Mouse (Mus musculus) embryonic facial prominence, embryonic 11.5 days (tissue): ENCODE measurements around the gene Gadd45a. TPM values are rescaled to one million over a fixed set of nuclear protein-coding genes. Genes with fewer than 3 reads are reported as not detected.

ENCODE experiments used
- ATAC-seq: fragments of 200-750 bp; cut with Nextera tagmentation; replicated peaks from 2 replicates; pipeline ENCODE4 v1.8.0; 2017; ENCODE audit warnings: low read depth; ENCODE audit not compliant: insufficient number of reproducible peaks, low FRiP score, low TSS enrichment
- DNase-seq: peaks from one replicate; pipeline ENCODE4 v3.0.0-alpha.2; 2015; ENCODE audit warnings: low spot score
- H3K27ac ChIP-seq: fragments of 300-500 bp; sonication (generic); replicated peaks from 2 replicates; pipeline ENCODE4 v1.5.1; 2014; ENCODE audit warnings: mild to moderate bottlenecking, low read depth, low read length, control low read depth
- H3K27me3 ChIP-seq: fragments of 300-500 bp; sonication (generic); 2 replicates; pipeline ENCODE4 v1.6.1; 2014; ENCODE audit warnings: mild to moderate bottlenecking, low read length, moderate library complexity, mixed read lengths; ENCODE audit not compliant: control insufficient read depth, insufficient read depth
- H3K36me3 ChIP-seq: fragments of 300-500 bp; sonication (generic); replicated peaks from 2 replicates; pipeline ENCODE4 v1.6.1; 2014; ENCODE audit warnings: low read depth, mild to moderate bottlenecking, low read length, moderate library complexity, mixed read lengths; ENCODE audit not compliant: control insufficient read depth, insufficient read depth
- H3K4me1 ChIP-seq: fragments of 300-500 bp; sonication (generic); 2 replicates; pipeline ENCODE4 v1.6.1; 2014; ENCODE audit warnings: low read length, mixed read lengths; ENCODE audit not compliant: control insufficient read depth, insufficient read depth
- H3K4me2 ChIP-seq: fragments of 300-500 bp; sonication (generic); 2 replicates; pipeline ENCODE4 v1.6.1; 2014; ENCODE audit warnings: low read depth, mild to moderate bottlenecking, control low read depth, low read length, moderate library complexity
- H3K4me3 ChIP-seq: fragments of 300-500 bp; sonication (generic); 2 replicates; pipeline ENCODE4 v1.5.1; 2014; ENCODE audit warnings: low read depth, low read length, control low read depth
- H3K9ac ChIP-seq: fragments of 300-500 bp; sonication (generic); replicated peaks from 2 replicates; pipeline ENCODE4 v1.6.1; 2014; ENCODE audit warnings: mild to moderate bottlenecking, control low read depth, low read length
- H3K9me3 ChIP-seq: fragments of 300-500 bp; sonication (generic); replicated peaks from 2 replicates; pipeline ENCODE4 v1.6.1; 2016; ENCODE audit warnings: mild to moderate bottlenecking, low read length, inconsistent platforms, mixed read lengths; ENCODE audit not compliant: control insufficient read depth
- WGBS: fragments of 180-500 bp; shearing (Covaris S2); extraction: QIAGEN DNeasy Blood & Tissue Kit; methylation state at CpG from one replicate; pipeline ENCODE4 v1.1.7; 2014; 5-methylcytosine and 5-hydroxymethylcytosine counted together
- polyA plus RNA-seq: library from polyadenylated mRNA; unstranded; fragments of >200 nt; fragmentation: Nextera tagmentation; extraction: Ambion mirVana; gene quantifications from 2 replicates; pipeline ENCODE4 v1.2.1, GENCODE M21; 2014

The Gadd45a gene
- polyA plus RNA-seq, 1 experiment from 2014 or later: 17.7 TPM

DNA sequence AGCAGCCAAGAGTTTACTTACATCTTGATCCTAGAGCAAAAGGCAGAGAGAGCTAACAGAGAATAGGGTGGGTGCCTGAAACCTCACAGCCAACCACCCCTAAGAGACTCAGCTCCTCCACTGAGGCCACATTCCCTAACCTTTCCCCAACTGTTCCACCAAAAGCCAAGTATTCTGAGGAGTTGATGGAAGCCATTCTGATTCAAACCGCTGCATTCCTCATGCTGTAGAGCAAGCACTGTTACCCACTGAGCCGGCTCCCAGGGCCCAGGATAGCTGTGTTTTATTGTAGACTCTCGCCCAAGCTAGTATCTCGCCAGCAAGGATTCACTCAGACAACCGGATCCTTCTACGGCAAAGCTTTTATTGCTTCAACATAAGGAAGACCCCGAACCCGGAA is 42.3 kb downstream of the Gadd45a start:
- no peak for DNase-seq
- Histone ChIP-seq H3K27ac (no peak overlapping the region), H3K4me1 (no peaks in the 10 kb centered on the region), H3K27me3 (no peaks in the 10 kb centered on the region), H3K4me3 (no peak overlapping the region), H3K36me3 (no peaks in the 10 kb centered on the region), H3K4me2 (no peak overlapping the region), H3K9ac (no peak overlapping the region), H3K9me3 (no peaks in the 10 kb centered on the region)
- no peak for ATAC-seq
- 96% methylated on average over 8 of the region's 8 CpGs for WGBS

DNA sequence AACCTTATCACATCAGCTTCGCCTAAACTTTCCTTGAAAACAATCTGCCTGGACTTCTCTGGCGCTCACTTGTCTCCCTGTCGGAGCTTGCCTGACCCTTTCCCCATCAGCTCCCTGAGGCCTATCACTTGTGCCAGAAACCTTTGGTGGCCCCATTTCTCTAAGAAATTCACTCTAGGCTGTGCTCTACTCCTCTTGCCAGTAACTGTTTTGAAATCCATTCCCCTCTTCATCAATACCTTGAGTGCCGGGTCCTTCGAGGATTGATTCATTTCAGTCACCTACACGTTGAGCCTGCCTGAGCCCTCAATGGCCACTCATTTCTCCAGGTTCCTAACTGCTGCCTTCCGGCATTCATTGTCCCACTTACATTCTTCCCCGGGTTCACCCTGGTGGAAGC is 44.5 kb downstream of the Gadd45a start:
- H3K27ac ChIP-seq: no peak overlapping the region
- H3K36me3 ChIP-seq: no peaks in the 10 kb centered on the region
- H3K9ac ChIP-seq: no peak overlapping the region
- ATAC-seq (no peak), DNase-seq (no peak)
- no peaks in the 10 kb centered on the region for H3K27me3 ChIP-seq
- H3K9me3 ChIP-seq: no peaks in the 10 kb centered on the region
- H3K4me1 ChIP-seq: no peaks in the 10 kb centered on the region
- no peak overlapping the region for H3K4me3 ChIP-seq
- H3K4me2 ChIP-seq: no peak overlapping the region
- 85% methylated on average over 8 of the region's 8 CpGs for WGBS

GRCm38 (mm10) chr6:66992232-66992631 is 45.0 kb downstream of the Gadd45a start:
- Histone ChIP-seq H3K9ac (no peak overlapping the region), H3K4me3 (no peak overlapping the region), H3K9me3 (no peaks in the 10 kb centered on the region), H3K36me3 (no peaks in the 10 kb centered on the region), H3K27me3 (no peaks in the 10 kb centered on the region), H3K27ac (no peak overlapping the region), H3K4me2 (no peak overlapping the region), H3K4me1 (no peaks in the 10 kb centered on the region)
- 82% methylated on average over 9 of the region's 9 CpGs for WGBS
- DNase-seq: no peak
- ATAC-seq: no peak

GRCm38 (mm10) chr6:66989518-66989917 is 47.7 kb downstream of the Gadd45a start:
- H3K9me3 ChIP-seq: no peaks in the 10 kb centered on the region
- no peaks in the 10 kb centered on the region for H3K4me1 ChIP-seq
- no peaks in the 10 kb centered on the region for H3K27me3 ChIP-seq
- H3K4me2 ChIP-seq: no peak overlapping the region
- no peak overlapping the region for H3K9ac ChIP-seq
- WGBS: 64% methylated on average over 3 of the region's 3 CpGs
- no peak for DNase-seq
- no peaks in the 10 kb centered on the region for H3K36me3 ChIP-seq
- no peak overlapping the region for H3K4me3 ChIP-seq
- no peak for ATAC-seq
- no peak overlapping the region for H3K27ac ChIP-seq

DNA sequence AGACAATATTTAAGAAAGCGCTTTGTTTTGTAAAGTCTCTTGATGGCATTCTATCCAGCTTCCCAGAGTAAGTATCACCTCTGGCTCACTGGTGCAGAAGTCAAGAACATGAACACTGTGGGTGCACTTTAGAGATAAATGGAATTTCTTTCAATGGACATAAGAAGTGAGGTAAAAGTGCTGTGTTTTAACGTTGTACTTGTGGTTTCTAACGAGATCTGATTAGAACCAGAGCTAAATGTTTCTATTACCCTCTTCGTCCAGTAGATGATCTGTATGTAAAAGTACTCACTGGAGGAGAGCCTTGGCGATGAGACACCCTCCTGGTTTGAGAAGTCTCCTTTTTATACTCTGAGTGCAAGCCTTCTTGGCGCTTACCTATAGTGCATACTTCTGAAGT is 48.2 kb downstream of the Gadd45a start:
- 85% methylated on average over 6 of the region's 6 CpGs for WGBS

DNA sequence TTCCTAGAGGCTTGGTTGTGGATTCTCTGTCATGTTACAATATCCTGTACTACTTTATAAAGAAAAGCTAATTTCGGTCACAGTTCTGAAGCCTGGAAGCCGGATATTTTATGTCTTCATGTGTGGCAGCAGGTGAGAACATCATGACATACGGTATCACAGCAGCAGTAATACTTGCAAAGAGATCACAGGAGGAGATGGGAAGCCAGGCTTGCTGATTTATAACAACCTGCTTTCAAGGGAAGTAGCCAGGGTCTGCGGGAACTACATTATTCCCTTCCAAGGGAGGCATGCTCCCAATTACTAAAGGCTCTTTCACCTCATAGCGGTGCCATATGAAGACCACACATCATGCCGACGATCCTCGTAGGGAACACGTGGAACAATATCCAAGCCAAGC is 48.9 kb downstream of the Gadd45a start:
- no peak overlapping the region for H3K9ac ChIP-seq
- no peaks in the 10 kb centered on the region for H3K27me3 ChIP-seq
- no peaks in the 10 kb centered on the region for H3K9me3 ChIP-seq
- H3K4me2 ChIP-seq: no peak overlapping the region
- H3K4me1 ChIP-seq: no peaks in the 10 kb centered on the region
- no peak overlapping the region for H3K4me3 ChIP-seq
- ATAC-seq (no peak), DNase-seq (no peak)
- WGBS: 88% methylated on average over 9 of the region's 9 CpGs
- no peaks in the 10 kb centered on the region for H3K36me3 ChIP-seq
- H3K27ac ChIP-seq: no peak overlapping the region

More for the DNA sequence above, 48.2 kb downstream of the Gadd45a start:
- Histone ChIP-seq H3K36me3 (no peaks in the 10 kb centered on the region), H3K4me2 (no peak overlapping the region), H3K4me3 (no peak overlapping the region), H3K9ac (no peak overlapping the region), H3K27ac (no peak overlapping the region), H3K4me1 (no peaks in the 10 kb centered on the region), H3K27me3 (no peaks in the 10 kb centered on the region), H3K9me3 (no peaks in the 10 kb centered on the region)
- ATAC-seq (no peak), DNase-seq (no peak)

GRCm38 (mm10) chr6:66987643-66988042 is 49.6 kb downstream of the Gadd45a start:
- DNase-seq (no peak), ATAC-seq (no peak)
- 70% methylated on average over 3 of the region's 3 CpGs for WGBS
- H3K4me1 ChIP-seq: no peaks in the 10 kb centered on the region
- H3K4me3 ChIP-seq: no peak overlapping the region
- H3K27ac ChIP-seq: no peak overlapping the region
- H3K9ac ChIP-seq: no peak overlapping the region
- H3K4me2 ChIP-seq: no peak overlapping the region
- no peaks in the 10 kb centered on the region for H3K27me3 ChIP-seq
- no peaks in the 10 kb centered on the region for H3K36me3 ChIP-seq
- H3K9me3 ChIP-seq: no peaks in the 10 kb centered on the region

GRCm38 (mm10) chr6:66986063-66986462 is 51.2 kb downstream of the Gadd45a start:
- no peak overlapping the region for H3K27ac ChIP-seq
- no peaks in the 10 kb centered on the region for H3K36me3 ChIP-seq
- no peak overlapping the region for H3K4me2 ChIP-seq
- H3K4me3 ChIP-seq: no peak overlapping the region
- DNase-seq: no peak
- H3K27me3 ChIP-seq: no peaks in the 10 kb centered on the region
- no peaks in the 10 kb centered on the region for H3K9me3 ChIP-seq
- no peak overlapping the region for H3K9ac ChIP-seq
- no peaks in the 10 kb centered on the region for H3K4me1 ChIP-seq
- no peak for ATAC-seq
- WGBS: 84% methylated on average over 12 of the region's 12 CpGs
